Mouse (Mus musculus) lung, embryonic 16.5 days (tissue): Measurements from ENCODE around the gene 1700025C18Rik. TPM values are rescaled to one million over a fixed set of nuclear protein-coding genes. Genes with fewer than 3 reads are reported as not detected.

Experiments used
- ATAC-seq: fragments of 200-750 bp; cut with Nextera tagmentation; 2 replicates; pipeline ENCODE4 v1.8.0; 2017; ENCODE audit warnings: low read depth, mild to moderate bottlenecking, moderate library complexity
- H3K27ac ChIP-seq: fragments of 300-500 bp; sonication (generic); 2 replicates; pipeline ENCODE4 v1.5.1; 2014; ENCODE audit warnings: mild to moderate bottlenecking, control low read depth, low read length
- H3K27me3 ChIP-seq: fragments of 300-500 bp; sonication (generic); 2 replicates; pipeline ENCODE4 v1.6.1; 2014; ENCODE audit warnings: low read depth, low read length, mixed read lengths; ENCODE audit not compliant: control insufficient read depth, insufficient read depth
- H3K36me3 ChIP-seq: fragments of 300-500 bp; sonication (generic); 2 replicates; pipeline ENCODE4 v1.6.1; 2014; ENCODE audit warnings: low read length; ENCODE audit not compliant: control insufficient read depth, insufficient read depth
- H3K4me1 ChIP-seq: fragments of 300-500 bp; sonication (generic); replicated peaks from 2 replicates; pipeline ENCODE4 v1.6.1; 2014; ENCODE audit warnings: low read length, mixed read lengths; ENCODE audit not compliant: control insufficient read depth, insufficient read depth
- H3K4me2 ChIP-seq: fragments of 300-500 bp; sonication (generic); 2 replicates; pipeline ENCODE4 v1.6.1; 2014; ENCODE audit warnings: low read depth, low read length, control low read depth
- H3K4me3 ChIP-seq: fragments of 300-500 bp; sonication (generic); 2 replicates; pipeline ENCODE4 v1.5.1; 2014; ENCODE audit warnings: mild to moderate bottlenecking, low read length, control low read depth
- H3K9ac ChIP-seq: fragments of 300-500 bp; sonication (generic); 2 replicates; pipeline ENCODE4 v1.6.1; 2014; ENCODE audit warnings: low read length, control low read depth
- H3K9me3 ChIP-seq: fragments of 300-500 bp; sonication (generic); 2 replicates; pipeline ENCODE4 v1.6.1; 2016; ENCODE audit warnings: low read length; ENCODE audit not compliant: control insufficient read depth
- WGBS: fragments of 180-500 bp; shearing (Covaris S2); extraction: QIAGEN DNeasy Blood & Tissue Kit; methylation state at CpG from one replicate; pipeline ENCODE4 v1.1.7; 2014; 5-methylcytosine and 5-hydroxymethylcytosine counted together
- polyA plus RNA-seq: library from polyadenylated mRNA; unstranded; fragments of >200 nt; fragmentation: Nextera tagmentation; extraction: Ambion mirVana; gene quantifications from 2 replicates; pipeline ENCODE4 v1.2.1, GENCODE M21; 2015

Gene 1700025C18Rik
- not detected in 2 replicates for polyA plus RNA-seq

DNA sequence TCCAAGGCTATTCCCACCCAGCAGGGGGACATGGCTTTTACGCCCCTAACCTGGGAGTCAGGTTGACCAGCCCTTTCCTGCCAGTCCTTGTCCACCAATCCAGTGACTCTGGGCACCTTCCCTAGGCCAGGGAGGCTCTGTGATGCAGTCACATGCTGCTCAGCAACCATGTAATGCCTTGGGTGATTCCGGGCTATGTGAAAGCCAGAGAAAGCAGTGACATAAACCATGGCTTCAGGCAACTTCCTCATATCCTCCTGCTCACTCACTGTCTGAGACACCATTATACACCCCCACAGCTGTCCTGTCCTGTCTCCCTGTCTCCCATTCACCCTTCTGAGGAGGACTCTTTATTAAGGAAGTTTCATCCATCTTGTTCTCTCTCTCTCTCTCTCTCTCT is at the start of gene 1700025C18Rik:
TSS of gene 1700025C18Rik (minus strand) at position 101 of the 400 bp plus-strand sequence.
- Histone ChIP-seq H3K9ac (no peak within 1 kb of the TSS), H3K36me3 (no peaks in the 10 kb centered on the region), H3K27me3 (no peaks in the 10 kb centered on the region; the same call in 1 of the 2 replicates), H3K4me3 (no peak within 1 kb of the TSS), H3K4me1 (no peaks in the 10 kb centered on the region), H3K4me2 (no peak within 1 kb of the TSS), H3K9me3 (no peaks in the 10 kb centered on the region), H3K27ac (no peak within 1 kb of the TSS)
- ATAC-seq, result no peak
- WGBS, result 88% methylated on average over 2 of the region's 2 CpGs

DNA sequence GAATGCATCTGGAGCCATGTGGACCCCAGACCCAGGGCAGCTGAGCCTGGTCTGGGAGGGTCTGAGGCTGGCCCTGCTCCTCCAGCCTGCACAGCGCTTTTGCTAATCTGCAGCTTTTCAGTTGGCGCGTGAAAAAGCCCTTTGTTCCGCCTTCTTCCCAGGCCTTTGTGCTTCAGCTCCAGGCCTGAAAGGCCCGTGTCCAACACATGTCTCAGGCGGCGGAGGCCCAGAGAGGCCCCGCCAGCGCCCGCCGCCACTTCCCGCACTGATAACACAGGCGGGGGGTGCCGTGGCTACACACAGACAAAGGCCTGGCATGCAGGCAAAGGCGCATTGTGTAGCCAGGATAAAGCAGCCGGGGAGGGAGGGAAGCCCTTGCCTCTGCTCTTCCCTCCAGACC is 45.5 kb upstream of the 1700025C18Rik start:
- Histone ChIP-seq H3K4me2 (no peak overlapping the region), H3K9me3 (no peaks in the 10 kb centered on the region), H3K4me3 (no peak overlapping the region), H3K4me1 (peaks cover 5% of the 10 kb centered on the region; the same call in 1 of the 2 replicates), H3K27ac (no peak overlapping the region), H3K27me3 (no peaks in the 10 kb centered on the region), H3K9ac (peak overlapping the region; percentile 5; the same call in 1 of the 2 replicates), H3K36me3 (no peaks in the 10 kb centered on the region)
- ATAC-seq, result no peak
- WGBS, result 10% methylated on average over 16 of the region's 16 CpGs

DNA sequence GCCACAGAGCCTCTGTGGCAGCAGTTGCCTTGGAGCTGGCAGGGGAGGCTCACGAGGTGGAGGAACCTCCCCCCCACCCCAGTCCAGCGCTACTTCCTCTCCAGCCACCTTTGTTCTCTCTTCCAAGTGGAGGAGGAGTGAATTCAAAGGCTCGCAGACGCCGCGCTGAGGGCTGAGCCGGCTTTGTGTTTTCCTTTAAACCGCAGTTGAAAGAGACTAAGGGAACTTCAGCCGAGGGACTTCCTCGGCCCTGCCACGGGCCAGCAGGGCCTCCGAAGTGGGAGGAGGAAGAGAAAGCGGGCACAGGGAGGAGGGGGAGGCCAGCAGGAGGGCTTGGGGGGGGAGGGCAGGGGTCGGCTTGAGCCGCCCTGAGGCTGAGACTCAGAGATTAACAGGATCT is 43.0 kb upstream of the 1700025C18Rik start:
- peak; percentile 66; the same call in 1 of the 2 replicates for ATAC-seq
- H3K4me3 ChIP-seq, result 0 out of 2 replicates have a peak overlapping the region, but pooled peaks have one; percentile 1

DNA sequence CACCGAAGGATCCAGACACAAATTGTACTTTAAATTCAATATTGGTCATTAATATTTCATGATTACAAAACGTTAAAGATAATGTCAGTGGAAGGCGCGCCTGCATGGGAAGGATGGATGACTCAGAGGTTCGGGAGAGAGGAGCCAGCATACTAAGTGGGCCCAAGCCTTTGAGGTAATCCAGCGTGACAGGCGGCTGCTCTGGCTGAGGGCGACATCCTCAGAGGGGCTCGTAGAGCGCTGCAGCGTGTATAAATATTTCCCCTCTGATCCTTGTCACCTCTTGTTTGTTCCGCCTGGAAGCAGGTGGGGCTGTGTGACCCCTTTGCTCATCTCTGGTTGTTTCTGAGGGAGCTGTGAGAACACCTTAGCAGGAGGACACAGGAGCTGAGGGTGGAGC is 40.9 kb upstream of the 1700025C18Rik start:
- ATAC-seq, result no peak
- Histone ChIP-seq H3K4me2 (no peak overlapping the region), H3K27me3 (no peaks in the 10 kb centered on the region), H3K9me3 (no peaks in the 10 kb centered on the region), H3K36me3 (no peaks in the 10 kb centered on the region), H3K27ac (no peak overlapping the region), H3K9ac (no peak overlapping the region), H3K4me1 (peaks cover 4% of the 10 kb centered on the region; the same call in 1 of the 2 replicates), H3K4me3 (no peak overlapping the region)
- WGBS, result 30% methylated on average over 12 of the region's 12 CpGs

More for the DNA sequence above, 43.0 kb upstream of the 1700025C18Rik start:
- no peak overlapping the region for H3K27ac ChIP-seq
- peaks cover 5% of the 10 kb centered on the region; the same call in 1 of the 2 replicates for H3K4me1 ChIP-seq
- no peaks in the 10 kb centered on the region for H3K36me3 ChIP-seq
- under 1% methylated on average over 15 of the region's 15 CpGs for WGBS
- H3K27me3 ChIP-seq, result no peaks in the 10 kb centered on the region
- H3K9me3 ChIP-seq, result no peaks in the 10 kb centered on the region
- no peak overlapping the region for H3K9ac ChIP-seq
- peak overlapping the region; percentile 30 for H3K4me2 ChIP-seq

DNA sequence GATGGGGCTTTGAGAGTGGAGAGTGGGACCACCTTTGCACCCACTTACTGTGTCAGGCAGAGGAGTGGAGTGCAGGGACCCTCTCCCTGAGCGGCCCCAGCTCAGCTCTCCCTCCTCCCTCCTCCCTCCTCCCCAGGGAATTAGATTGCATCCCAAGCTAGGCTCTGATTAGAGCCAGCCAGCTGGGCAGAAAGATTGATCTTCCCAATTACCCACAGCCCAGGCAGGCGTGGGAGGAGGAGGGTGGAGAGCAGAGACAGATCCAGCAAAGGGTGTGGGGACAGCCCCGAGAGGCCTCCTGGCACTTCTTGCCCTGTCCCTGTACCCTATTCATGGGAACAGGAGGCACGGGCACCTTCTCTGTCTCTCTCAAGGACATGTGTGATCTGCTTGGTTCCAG is 38.6 kb upstream of the 1700025C18Rik start:
- Histone ChIP-seq H3K27me3 (no peaks in the 10 kb centered on the region), H3K4me2 (no peak overlapping the region), H3K9ac (no peak overlapping the region), H3K27ac (no peak overlapping the region), H3K9me3 (no peaks in the 10 kb centered on the region), H3K4me1 (no peaks in the 10 kb centered on the region; the same call in 1 of the 2 replicates), H3K4me3 (no peak overlapping the region), H3K36me3 (no peaks in the 10 kb centered on the region)
- no peak for ATAC-seq
- 36% methylated on average over 4 of the region's 4 CpGs for WGBS

DNA sequence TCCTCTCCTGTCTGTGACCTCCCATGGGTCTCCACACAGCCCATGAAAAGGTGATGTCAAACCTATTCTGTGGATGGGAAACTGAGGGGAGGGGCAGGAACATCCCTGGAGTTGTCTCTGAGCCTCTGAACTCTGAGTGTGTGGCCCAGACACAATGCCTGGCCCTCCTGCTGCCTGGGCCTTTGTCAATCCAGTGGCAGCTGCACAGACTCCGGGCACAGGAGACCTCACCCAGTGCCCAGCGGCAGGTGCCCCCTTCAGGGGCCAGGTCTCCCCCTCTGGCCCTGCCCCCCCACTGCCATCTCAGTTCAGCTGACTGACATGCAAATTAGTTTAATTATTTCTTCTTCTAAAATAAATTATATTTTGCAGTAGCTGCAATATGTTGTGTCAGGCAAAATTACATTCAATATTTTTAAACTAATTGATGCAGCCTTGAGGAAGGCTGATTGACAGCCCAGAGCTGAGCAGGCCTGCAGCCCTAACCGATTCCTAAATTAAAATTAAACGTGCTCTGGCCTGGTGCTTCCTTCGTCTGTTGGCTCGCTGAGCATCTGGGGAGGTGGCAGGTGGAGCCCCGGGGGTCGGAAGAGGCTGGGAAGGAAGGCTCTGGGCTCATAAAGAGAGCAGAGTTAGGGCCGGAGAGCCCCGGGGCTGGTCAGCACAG is 36.5 kb upstream of the 1700025C18Rik start:
- Histone ChIP-seq H3K4me2 (no peak overlapping the region), H3K9me3 (no peaks in the 10 kb centered on the region), H3K27ac (no peak overlapping the region), H3K9ac (no peak overlapping the region), H3K4me1 (no peaks in the 10 kb centered on the region), H3K27me3 (no peaks in the 10 kb centered on the region), H3K4me3 (no peak overlapping the region), H3K36me3 (no peaks in the 10 kb centered on the region)
- no peak for ATAC-seq
- 49% methylated on average over 10 of the region's 10 CpGs for WGBS

DNA sequence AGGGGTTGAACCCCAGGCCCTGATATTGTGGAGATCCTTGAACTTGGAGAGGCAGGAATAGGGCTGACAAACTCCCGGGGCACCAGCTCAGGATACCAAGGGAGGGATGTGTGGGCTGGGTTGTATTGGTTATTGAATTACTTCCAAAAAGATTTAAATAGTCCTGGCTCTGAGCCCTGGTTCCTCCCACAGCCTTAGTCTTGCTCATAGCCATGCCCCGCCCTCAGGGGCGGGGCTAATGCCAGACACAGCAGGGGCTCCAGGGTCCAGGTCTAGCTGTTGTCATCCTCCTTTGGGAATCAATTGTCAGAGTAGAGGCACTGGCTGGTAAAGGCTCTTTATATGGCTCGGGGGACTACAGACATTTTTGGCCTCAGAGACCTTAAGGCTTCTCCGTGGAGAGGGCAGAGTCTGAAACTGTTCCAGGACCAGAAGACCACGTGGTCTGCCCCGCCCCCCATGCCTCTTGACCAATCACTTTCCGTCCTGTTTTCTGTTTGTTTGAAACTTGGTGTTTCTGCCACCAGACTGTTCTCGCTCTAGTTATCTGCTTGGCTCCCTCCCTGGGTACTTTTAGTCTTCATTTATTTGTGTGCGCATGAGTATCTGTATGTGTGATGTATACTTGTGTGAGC is 30.8 kb upstream of the 1700025C18Rik start:
- Histone ChIP-seq H3K27me3 (peaks cover 27% of the 10 kb centered on the region), H3K36me3 (no peaks in the 10 kb centered on the region), H3K4me1 (0 out of 2 replicates have a peak, but pooled peaks cover 2% of the 10 kb centered on the region), H3K27ac (no peak overlapping the region), H3K4me3 (no peak overlapping the region), H3K4me2 (no peak overlapping the region), H3K9ac (no peak overlapping the region), H3K9me3 (no peaks in the 10 kb centered on the region)
- 18% methylated on average over 10 of the region's 10 CpGs for WGBS
- ATAC-seq, result peak; percentile 78

DNA sequence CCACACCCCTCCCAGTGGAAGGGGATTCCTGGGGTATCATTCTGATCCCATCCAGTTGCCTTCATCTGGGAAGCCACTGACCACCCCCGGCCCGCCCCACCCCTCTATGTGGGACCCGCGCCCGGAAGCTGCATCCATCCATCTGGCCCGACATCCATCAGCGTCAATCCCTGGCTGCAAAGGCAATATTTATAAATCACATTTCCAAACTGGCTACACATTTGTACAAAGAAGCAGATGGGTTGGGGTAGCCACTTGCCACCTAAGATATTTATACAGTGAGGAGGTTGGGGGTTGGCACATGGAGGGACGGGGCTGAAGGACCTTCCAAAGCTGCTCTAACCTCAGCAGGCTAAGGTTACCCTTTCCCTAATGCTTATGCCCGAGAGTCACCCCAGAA is 30.2 kb upstream of the 1700025C18Rik start:
- Histone ChIP-seq H3K27ac (no peak overlapping the region), H3K4me1 (0 out of 2 replicates have a peak, but pooled peaks cover 2% of the 10 kb centered on the region), H3K9me3 (no peaks in the 10 kb centered on the region), H3K36me3 (no peaks in the 10 kb centered on the region), H3K4me3 (no peak overlapping the region), H3K4me2 (no peak overlapping the region), H3K27me3 (peaks cover 32% of the 10 kb centered on the region), H3K9ac (no peak overlapping the region)
- WGBS, result 51% methylated on average over 9 of the region's 9 CpGs
- no peak for ATAC-seq

DNA sequence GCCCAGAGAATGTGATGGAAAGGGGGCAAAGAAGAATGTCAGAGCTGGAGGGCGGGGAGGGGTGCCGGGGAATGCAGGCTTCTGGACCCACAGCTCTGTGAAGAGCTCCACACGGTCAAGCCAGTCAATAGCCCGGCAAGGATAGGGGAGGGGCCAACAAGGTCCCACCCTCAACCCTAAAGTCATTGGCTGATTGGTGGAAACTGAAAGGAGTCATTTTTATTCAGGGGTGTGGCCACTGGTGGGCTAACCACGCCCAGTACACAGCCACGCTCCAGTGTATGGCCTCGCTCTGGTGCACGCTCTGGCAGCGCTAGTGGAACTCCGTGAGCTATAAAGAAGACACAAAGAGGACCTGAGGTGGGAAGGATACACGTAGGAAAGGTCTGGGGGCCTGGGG is 23.2 kb upstream of the 1700025C18Rik start:
- ATAC-seq, result peak; percentile 67
- peaks cover 84% of the 10 kb centered on the region for H3K27me3 ChIP-seq
- H3K27ac ChIP-seq, result no peak overlapping the region
- 17% methylated on average over 11 of the region's 11 CpGs for WGBS
- no peaks in the 10 kb centered on the region for H3K36me3 ChIP-seq
- H3K4me1 ChIP-seq, result no peaks in the 10 kb centered on the region; the same call in 1 of the 2 replicates
- no peak overlapping the region for H3K4me2 ChIP-seq
- no peak overlapping the region for H3K4me3 ChIP-seq
- no peaks in the 10 kb centered on the region for H3K9me3 ChIP-seq
- H3K9ac ChIP-seq, result no peak overlapping the region
